Mouse (Mus musculus) embryo, embryonic 10 days (tissue): Measurements from ENCODE around the gene Cops4.
A peak's percentile ranks its signal among the peaks of the same experiment; 100 is the strongest.

Experiments
- DNase-seq: peaks from one replicate; pipeline ENCODE4 v3.0.0-alpha.2; 2015; ENCODE audit warnings: low spot score

Cops4 gene

DNA sequence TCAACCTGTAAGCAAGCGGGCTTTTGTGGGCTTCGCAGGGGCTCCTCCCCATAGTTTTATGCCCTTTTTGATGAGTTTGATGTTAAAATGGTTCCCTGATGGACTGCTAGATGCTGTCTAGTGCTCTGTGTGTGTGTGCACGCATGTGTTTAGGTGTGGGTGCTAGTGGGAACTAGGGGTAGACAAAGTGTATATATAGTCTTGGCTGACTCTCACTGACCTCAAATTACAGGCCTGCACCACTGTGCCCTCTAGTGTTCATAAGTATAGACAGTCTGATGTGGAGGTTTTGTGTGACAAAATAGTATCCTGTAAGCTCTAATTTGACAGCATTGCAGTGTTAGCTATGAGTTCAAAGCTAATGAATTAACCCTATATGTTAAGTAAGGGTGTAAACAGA lies 18.5 kb downstream of the Cops4 start:
- DNase-seq = peak; percentile 59

DNA sequence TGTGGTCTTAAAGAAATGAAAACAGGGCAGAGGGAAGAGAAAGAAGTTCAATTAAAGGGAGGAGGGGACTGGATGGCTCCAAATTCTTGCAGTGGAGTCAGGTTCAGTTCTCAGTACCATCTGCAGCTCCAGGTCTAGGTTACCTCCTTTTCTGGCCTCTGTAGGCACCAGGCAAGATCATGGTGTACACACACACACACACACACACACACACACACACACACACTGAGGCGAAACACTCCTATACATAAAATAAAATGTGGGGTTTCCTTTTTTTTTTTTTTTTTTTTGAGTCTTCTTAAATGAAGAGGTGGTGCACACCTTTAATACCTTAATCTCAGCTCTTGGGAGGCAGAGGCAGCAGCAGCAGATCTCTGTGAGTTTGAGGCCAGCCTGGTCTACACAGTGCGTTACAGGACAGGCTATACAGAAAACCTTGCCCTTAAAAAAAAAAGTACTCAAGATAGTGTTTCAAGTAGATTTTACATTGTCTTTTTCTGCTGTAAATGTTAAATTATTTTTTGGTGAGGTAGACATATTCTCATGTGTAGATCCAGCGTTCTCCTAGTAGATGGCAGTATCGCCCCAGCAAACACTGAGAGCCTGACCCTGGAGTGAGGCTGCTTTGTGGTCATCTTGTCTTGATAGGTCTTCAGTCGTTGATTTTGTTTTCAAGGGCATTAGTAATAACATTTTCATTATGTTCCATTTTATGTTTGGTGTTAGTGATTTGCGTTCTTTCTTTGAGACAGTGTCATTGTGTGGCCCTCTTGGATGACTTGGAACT lies 28.4 kb downstream of the Cops4 start:
- DNase-seq = peak; percentile 23

DNA sequence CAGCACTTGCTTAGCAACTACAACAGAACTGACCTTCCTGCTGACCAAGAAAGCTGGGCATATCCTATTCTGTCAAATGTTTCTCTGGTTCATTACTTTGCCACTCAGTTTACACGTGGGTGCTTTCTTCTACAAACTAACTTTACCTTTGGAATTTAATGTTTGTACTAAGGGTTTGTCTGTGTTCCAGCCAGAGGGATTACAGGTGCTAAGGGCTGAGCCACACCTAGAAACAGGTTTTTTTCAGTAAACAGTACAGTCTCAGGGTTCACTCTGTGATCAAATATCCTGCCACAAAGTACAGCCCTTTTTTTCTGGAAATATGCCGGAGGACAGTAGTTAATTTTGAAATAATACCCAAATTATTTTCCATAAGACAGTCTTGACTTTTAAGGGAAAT lies 30.1 kb downstream of the Cops4 start:
- DNase-seq = no peak

DNA sequence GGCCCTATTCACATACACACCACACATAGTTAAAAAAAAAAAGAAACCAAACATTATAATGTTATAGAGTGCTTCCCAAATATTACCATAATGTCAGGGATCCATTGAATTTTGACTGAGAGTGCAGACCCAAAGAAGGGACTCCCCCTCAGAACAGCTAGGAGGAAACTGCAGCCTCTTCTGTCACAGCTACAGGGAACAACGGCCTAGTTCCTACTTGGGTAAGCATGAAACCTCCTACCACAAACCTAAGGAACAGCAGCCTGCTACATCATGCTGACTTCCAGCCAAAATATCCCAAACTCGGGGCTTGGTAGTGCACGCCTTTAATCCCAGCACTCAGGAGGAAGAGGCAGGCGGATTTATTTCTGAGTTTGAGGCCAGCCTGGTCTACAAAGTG lies 31.2 kb downstream of the Cops4 start:
- DNase-seq = no peak

DNA sequence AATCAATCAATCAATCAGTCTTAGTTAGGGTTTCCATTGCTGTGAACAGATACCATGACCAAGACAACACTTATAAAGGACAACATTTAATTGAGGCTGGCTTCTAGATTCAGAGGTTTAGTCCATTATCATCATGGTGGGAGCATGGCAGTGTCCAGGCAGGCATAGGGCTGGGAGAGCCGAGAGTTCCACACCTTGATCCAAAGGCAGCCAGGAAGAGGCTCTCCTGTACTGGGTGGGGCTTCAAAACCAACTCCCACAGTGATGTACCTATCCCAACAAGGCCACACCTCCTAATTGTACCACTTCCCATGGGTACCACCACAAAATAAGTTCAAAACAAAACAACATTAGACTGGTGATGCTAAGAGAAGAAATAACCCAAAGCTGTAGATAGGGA lies 32.0 kb downstream of the Cops4 start:
- no peak for DNase-seq

DNA sequence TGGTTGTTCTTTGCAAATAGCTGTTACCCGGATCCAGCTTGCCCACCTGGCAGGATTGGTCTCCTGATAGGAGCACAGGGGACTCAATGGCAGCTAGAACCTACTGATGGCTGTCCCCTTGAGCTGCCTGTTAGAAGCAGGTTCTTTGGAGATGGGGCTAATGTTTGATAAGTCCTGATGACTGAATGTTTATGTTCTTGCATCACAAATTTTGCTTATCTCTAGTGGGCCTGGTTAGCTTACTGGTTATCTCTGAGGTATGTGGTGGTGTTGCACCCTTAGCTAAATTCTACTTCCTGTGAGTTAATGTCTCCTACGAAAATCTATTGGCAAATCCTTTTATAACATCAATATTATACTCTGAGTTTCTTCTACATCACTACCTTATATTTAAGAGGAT lies 33.8 kb downstream of the Cops4 start:
- no peak for DNase-seq

DNA sequence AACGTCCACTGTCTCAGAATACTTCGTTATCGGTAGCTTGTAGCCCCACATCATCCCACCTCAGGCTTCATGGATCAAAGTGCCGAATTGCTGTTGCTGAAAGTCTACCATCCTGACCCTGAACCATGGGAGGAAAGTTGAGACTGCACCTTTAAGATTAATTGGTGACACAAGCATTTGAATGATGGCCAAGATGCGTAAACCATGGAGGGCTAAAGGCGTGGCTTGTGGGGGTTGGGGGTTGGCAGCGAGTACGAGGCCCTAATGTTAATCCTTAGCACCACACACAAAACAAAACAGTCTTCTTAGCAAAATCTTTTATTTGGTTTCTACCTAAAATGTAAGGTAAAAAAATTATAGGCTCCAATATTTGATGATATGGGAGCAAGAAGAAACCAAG lies 35.3 kb downstream of the Cops4 start:
- DNase-seq = no peak

DNA sequence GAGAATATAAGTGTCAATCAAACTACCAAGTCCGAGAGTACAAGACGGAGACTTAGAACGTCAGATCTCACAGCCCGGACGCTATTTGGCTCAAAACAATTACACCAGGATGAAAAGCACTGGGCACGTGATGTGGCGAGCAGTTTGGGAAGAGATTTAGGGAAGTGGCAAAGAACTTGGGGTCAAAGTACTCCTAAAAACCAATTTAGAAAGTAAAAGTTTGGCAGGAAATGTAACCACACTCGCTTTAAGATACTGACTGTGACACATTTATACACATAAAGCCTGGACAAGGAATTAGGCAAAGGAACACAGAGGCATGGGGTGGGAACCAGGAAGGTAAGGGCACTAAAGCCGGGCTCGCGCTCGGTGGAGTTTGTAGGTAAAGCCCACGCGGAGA lies 38.9 kb downstream of the Cops4 start:
- DNase-seq = no peak

DNA sequence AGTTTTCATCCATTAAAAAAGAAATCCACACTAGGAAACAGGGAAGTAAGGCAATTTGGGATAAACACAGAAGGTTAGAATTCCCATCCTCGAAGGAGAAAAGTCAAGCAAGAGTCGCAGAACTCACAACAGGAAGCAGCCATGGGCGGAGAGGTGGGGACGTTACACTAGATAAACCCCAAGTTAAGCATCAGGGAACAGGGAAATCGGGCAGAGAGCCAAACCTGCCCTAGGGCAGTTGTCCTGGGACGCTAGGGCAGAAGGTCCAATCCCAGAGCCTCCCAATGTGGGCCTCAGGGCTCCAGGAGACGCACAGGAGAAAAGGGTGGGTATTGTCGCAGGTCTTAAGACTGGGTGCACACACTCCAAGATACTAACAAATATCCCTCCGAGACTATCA lies 39.4 kb downstream of the Cops4 start:
- no peak for DNase-seq

DNA sequence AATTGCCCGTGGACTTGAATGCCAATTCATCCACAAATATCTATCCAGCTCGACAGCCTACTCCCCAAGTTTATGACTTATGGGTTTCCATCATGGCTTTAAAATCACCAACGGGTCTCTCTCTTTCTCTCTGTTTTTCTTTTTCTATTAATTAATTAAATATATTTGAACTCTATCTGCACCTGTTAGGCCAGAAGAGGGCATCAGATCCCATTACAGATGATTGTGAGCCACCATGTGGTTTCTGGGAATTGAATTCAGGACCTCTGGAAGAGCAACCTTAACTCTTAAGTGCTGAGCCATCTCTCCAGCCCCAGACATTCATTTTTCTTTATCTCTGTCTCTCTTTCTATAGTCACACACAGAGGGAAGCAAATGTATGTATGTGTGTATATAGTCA lies 40.7 kb downstream of the Cops4 start:
- DNase-seq = no peak

DNA sequence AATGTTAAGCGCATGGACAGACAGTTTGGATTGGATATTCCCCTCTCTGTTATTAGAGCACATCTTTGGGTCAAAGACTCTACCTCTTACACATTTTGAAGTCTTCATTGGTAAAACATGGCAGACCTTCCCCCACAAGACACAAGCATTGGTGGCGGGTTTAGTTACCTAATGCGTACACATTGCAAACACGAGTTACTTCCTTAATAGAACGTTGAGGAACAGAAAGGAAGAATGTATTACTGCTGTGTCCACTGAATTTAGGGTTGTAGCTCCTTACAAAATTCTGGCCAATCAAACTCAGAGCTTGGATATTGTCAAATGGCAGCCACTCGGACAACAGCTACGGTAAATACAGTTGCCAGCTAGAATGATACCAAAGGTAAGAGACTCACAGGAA lies 41.2 kb downstream of the Cops4 start:
- DNase-seq = no peak

DNA sequence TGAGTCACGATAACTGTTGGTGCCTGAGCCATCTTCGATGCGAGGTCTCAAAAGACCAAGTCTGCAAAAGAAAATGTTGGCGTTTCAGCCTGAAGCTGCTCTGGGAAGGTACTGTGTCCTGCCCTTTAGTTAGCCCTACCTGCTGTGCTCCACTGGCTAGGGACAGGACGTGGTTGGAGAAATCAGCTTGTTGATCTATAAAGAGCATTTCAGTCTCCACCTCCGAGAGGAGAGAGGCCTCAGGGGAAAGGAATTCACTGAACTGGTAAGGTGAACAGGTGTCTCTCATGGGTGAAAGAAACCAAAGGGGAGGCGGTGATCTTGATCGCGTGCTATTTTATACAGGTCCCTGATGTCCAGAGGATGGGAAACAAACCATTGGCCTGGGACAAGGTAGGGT lies 44.6 kb downstream of the Cops4 start:
- no peak for DNase-seq

DNA sequence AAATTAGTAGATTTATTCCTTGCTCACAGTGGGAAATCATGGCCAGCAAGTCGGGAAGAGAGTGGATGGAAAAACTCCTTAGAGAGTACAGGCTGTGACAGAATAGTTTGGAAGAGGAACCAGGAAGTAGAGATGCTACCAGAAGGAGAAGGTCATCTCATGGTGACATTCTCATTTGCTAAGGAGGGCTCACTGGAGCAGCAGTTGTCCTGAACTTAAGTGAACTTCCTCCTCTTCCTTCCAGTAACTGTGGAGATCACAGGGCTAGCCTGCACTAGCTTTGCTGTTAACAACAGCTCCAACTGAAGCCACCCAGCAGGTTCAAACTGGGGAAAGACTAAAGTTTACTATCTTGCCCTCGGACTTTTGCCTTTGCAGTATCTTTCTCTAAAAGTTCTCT lies 48.7 kb downstream of the Cops4 start:
- DNase-seq = no peak

DNA sequence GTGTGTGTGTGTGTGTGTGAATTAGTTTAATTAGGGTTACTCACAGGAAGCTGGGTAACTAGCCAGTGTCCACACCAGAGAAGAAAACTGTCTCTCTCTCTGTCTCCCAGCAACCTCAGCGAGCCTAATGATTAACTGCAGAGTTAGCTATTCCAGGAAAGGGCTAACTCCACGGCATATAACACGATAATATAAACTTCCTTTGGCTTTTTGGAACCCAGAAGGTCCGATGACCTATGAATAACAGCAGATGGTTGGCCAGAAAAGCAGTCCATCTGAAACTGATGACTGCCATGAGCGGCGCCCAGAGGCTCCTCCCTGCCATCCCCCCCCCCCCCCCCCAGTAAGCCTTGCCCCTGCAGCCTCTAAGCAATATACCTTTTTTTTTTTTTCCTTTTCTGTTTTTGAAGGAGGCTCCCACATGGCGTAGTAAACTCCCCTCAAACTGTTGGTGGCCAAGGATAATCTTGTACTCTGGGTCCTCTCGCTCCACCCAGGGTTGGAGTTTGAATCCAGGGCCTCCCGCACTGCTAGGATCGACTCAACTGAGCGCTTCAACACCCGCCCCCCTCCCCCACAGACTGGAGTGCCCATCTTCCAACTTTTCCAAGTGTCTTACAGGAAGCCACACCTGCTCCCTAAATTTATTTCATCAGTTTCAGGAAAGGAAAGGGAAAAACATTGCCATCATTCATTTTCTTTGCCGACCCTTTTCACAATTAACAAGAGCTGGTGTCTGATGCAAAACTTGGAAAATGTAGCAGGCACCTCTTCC lies 49.3 kb downstream of the Cops4 start:
- DNase-seq = no peak

DNA sequence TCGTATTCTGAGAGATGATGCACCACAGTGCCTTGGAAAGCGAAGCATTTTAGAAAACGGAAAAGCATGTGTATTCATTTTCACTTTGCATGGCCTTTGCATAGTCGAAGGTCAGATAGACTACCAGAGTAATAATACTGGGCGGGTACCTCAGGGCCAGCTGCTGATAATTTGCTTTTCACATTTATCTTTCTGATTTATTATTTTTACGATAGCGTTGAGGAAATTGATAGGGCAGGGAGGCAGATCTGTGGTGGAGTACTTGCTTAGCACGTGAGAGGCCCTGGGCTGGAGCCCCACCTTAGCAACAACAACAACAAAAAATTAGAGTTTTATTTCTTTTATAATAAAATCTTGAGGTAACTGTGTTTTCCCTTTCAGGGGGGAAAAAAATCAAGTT lies 50.1 kb downstream of the Cops4 start:
- DNase-seq = no peak

DNA sequence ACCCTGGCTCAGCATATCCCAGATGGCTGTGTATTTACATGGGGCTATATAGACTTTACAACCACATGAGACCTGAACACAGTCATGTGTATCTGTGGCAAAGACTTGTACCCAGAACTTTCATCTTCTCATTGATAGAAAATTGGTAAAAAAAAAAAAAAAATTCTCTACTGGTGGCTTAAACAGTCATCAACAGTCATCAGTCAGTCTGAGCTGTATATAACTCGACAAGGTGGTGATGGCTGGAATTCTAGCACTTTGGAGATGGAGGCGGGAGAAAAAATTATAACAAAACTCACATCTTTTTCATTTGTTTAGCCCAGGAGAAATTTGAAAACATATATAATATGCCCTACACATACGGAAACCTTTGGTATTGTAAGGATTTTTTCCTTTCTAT lies 50.7 kb downstream of the Cops4 start:
- DNase-seq = no peak

DNA sequence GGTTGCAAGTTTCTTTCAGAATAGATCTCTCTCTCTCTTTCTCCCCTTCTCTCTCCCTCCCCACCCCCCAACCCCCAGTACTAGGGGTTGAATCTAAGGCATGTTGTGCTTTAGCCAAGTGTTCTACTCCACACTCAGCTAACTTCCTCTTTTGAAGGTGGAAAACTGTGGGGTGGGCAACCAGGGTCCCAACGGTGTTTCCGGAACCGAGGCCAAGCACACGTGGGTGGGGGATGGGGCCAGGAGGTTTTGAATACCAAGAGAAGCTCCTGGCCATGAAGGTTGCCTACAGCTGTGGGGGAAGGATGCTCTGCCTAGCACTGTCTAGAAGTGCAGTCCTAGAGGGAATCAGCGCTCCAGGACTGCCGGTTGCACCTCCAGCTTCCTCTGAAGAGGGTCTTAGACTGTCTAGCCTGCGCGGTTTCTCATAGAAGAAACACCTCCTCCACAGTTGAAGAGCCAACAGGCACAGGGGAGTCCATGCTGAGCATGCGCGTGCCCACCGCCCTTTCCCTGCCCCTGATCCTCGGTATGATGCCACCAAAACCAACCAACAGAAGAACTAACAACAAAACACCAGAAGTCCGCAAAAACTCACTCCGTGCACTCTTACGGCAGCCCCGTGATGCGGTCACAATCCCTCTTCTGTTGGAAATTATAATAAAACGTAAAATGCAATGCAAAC lies 51.3 kb downstream of the Cops4 start:
- no peak for DNase-seq

DNA sequence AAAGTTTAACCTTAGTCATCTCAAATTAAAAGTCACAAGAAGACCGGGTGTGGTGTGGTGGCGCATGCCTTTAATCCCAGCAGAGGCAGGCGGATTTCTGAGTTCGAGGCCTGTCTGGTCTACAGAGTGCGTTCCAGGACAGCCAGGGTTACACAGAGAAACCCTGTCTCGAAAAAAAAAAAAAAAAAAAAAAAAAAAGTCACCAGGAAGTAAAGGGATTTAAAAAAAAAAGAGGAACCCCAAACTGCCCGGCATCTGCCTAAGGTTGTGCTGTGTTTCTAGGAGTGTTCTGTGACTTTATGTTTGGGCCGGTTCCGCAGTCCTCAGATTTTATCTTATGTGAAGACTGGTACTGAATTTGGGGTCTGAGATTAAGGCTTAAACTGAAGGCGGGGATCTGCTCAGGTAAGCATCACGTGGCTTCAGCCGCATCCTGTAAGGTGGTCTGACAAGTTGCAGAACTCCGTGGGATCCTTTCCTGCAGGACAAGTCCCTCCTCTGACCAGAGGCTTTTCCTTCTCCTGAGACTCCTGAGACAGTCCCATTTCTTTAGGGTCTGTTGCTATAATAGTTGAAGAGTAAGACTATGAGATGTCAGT lies 52.0 kb downstream of the Cops4 start:
- DNase-seq = no peak

DNA sequence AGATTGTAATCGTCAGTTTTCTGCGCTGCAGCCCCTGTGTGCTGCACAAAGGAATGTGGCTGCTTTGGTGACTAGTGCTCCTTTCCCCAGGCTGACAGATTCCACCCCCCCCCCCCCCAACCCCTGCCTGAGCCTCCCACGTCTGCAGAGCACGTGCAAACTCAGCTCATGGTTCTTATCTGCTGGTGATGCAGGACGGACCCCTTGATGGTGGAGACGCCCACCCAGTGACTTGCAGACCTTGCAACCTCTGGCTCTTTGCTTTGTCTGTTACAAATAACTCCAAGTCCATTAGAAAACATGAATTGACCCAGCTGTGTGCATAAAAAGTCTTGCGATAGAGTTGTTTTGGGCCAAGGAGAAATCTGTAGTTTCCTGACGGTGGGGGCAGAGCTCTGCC lies 52.6 kb downstream of the Cops4 start:
- peak; percentile 39 for DNase-seq

DNA sequence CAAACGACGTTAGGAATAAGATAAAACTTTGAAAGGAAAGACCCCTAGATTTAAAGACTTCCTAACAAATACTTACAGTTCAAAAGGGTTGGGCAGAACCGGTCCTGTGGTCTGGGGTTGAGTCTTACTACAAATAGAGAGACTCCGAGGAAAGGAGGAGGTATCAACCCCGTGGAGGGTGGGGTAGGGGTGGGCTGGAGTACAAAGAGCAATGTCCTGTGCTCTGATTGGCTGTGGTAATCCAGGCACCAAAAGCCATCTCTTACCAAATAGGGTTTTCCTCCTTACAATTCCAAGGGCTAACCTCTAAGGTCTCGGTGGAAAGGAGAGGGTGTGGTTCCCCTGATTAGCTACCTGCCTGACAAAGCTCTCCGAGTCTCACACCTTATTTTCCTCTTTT lies 54.0 kb downstream of the Cops4 start, which contains the start of gene Plac8:
Plac8 (minus strand) TSS at position 177 of the 400 bp plus-strand sequence.
- no peak for DNase-seq

DNA sequence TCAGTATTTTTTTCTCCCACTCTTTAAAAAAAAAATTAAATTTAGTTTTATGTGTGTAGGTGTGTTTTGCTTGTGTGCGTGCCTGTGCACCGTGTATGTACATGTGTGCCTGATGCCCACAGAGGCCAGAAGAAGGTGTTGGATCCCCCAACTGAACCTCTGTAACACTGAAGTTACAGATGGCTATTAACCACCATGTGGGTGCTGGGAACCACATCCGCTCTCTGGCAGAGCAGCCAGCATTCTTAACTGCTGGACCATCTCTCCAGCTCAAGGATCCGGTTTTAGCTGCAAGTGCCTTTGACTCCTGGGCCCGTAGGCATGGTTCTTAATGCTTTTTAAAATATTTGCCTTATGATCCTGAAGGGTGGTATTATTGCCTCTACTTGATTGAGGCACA lies 55.1 kb downstream of the Cops4 start:
- DNase-seq = no peak

DNA sequence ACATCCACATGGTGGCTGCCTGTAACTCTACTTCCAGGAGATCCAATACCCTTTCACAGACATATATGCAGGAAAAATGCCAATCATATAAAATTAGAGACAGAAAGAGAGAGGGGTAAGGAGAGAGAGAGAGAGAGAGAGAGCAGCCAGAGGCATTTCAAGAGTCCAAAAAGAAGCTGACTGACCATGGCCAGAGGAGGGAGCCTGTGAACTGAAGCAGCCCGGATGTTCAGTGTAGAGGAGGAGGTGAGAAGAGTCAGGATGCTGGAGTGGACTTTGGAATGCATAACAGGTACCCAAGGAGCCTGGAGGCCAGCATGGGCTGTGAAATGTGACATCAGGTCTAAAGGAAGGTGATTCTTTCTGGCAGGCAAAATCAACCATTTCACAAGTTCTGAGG lies 56.7 kb downstream of the Cops4 start:
- DNase-seq = no peak
